Mouse (Mus musculus) cerebellum, postnatal 10 days (tissue): ENCODE results near the gene Akap13.

Experiments used
- DNase-seq, 2 experiments: peaks; one replicate each; pipeline ENCODE4 v3.0.0; 2021; ENCODE audit warnings: mixed read lengths in 2 of 2

The Akap13 gene

GRCm38 (mm10) chr7:75521199-75521598 lies 65.9 kb downstream of the Akap13 start:
- DNase-seq: no peak

GRCm38 (mm10) chr7:75522226-75522625 lies 66.9 kb downstream of the Akap13 start:
- DNase-seq: no peak

GRCm38 (mm10) chr7:75524789-75525569 lies 69.6 kb downstream of the Akap13 start:
- DNase-seq: no peak

- no peak for DNase-seq
Measured at GRCm38 (mm10) chr7:75525716-75526401, 70.5 kb downstream of the Akap13 start.

GRCm38 (mm10) chr7:75528751-75529150 lies 73.4 kb downstream of the Akap13 start:
- DNase-seq: peak in 1 of 2 experiments; percentile 44

GRCm38 (mm10) chr7:75529857-75530437 lies 74.6 kb downstream of the Akap13 start:
- DNase-seq: no peak

- DNase-seq: no peak
Measured at GRCm38 (mm10) chr7:75530642-75531041, 75.3 kb downstream of the Akap13 start.

GRCm38 (mm10) chr7:75533079-75533478 lies 77.7 kb downstream of the Akap13 start:
- no peak for DNase-seq

GRCm38 (mm10) chr7:75536298-75536697 lies 81.0 kb downstream of the Akap13 start:
- DNase-seq: no peak

GRCm38 (mm10) chr7:75537567-75537966 lies 82.2 kb downstream of the Akap13 start:
- DNase-seq: no peak

GRCm38 (mm10) chr7:75538513-75538912 lies 83.2 kb downstream of the Akap13 start:
- no peak for DNase-seq

GRCm38 (mm10) chr7:75539168-75539567 lies 83.8 kb downstream of the Akap13 start:
- no peak for DNase-seq

- DNase-seq: no peak
Measured at GRCm38 (mm10) chr7:75549856-75550255, 94.5 kb downstream of the Akap13 start.

GRCm38 (mm10) chr7:75550791-75551336 lies 95.5 kb downstream of the Akap13 start:
- DNase-seq: no peak

- DNase-seq: no peak
Measured at GRCm38 (mm10) chr7:75553002-75553666, 97.8 kb downstream of the Akap13 start.

GRCm38 (mm10) chr7:75553667-75554045 lies 98.3 kb downstream of the Akap13 start:
- DNase-seq: no peak

GRCm38 (mm10) chr7:75554065-75554464 lies 98.7 kb downstream of the Akap13 start:
- DNase-seq: no peak

GRCm38 (mm10) chr7:75555940-75556339 lies 100.6 kb downstream of the Akap13 start:
- DNase-seq: peak; percentile 23 to 46

- no peak for DNase-seq
Measured at GRCm38 (mm10) chr7:75558225-75558624, 102.9 kb downstream of the Akap13 start.

- no peak for DNase-seq
Measured at GRCm38 (mm10) chr7:75559119-75559518, 103.8 kb downstream of the Akap13 start.

GRCm38 (mm10) chr7:75559915-75560314 lies 104.6 kb downstream of the Akap13 start:
- no peak for DNase-seq

- DNase-seq: peak in 1 of 2 experiments; percentile 27
Measured at GRCm38 (mm10) chr7:75560566-75560965, 105.2 kb downstream of the Akap13 start.

GRCm38 (mm10) chr7:75561134-75561533 lies 105.8 kb downstream of the Akap13 start:
- DNase-seq: no peak
